Mouse (Mus musculus) midbrain, postnatal 0 days (tissue): ENCODE results near the gene Tjp3. TPM values are rescaled to one million over a fixed set of nuclear protein-coding genes. Genes with fewer than 3 reads are reported as not detected.
A peak's percentile ranks its signal among the peaks of the same experiment; 100 is the strongest.

Experiments
- ATAC-seq: fragments of 200-750 bp; cut with Nextera tagmentation; 2 replicates; pipeline ENCODE4 v1.8.0; 2017; ENCODE audit warnings: moderate number of reproducible peaks, mild to moderate bottlenecking, moderate TSS enrichment, moderate library complexity; ENCODE audit not compliant: low FRiP score
- DNase-seq: peaks from one replicate; pipeline ENCODE4 v3.0.0-alpha.2; 2015; ENCODE audit warnings: low spot score
- H3K27ac ChIP-seq: fragments of 300-500 bp; sonication (generic); 2 replicates; pipeline ENCODE4 v1.5.1; 2014; ENCODE audit warnings: low read depth, mild to moderate bottlenecking, low read length, mixed read lengths
- H3K27me3 ChIP-seq: fragments of 300-500 bp; sonication (generic); 2 replicates; pipeline ENCODE4 v1.6.1; 2014; ENCODE audit warnings: low read length, control low read depth, mixed read lengths; ENCODE audit not compliant: insufficient read depth
- H3K36me3 ChIP-seq: fragments of 300-500 bp; sonication (generic); 2 replicates; pipeline ENCODE4 v1.6.1; 2014; ENCODE audit warnings: low read length, control low read depth, mixed read lengths; ENCODE audit not compliant: insufficient read depth
- H3K4me1 ChIP-seq: fragments of 300-500 bp; sonication (generic); 2 replicates; pipeline ENCODE4 v1.6.1; 2014; ENCODE audit warnings: mild to moderate bottlenecking, control low read depth, antibody characterized with exemption, low read length, mixed read lengths; ENCODE audit not compliant: insufficient read depth
- H3K4me2 ChIP-seq: fragments of 300-500 bp; sonication (generic); 2 replicates; pipeline ENCODE4 v1.6.1; 2014; ENCODE audit warnings: low read depth, mild to moderate bottlenecking, low read length, mixed read lengths; ENCODE audit not compliant: poor library complexity, severe bottlenecking
- H3K4me3 ChIP-seq: fragments of 300-500 bp; sonication (generic); 2 replicates; pipeline ENCODE4 v1.5.1; 2014; ENCODE audit warnings: low read depth, mild to moderate bottlenecking, low read length, moderate library complexity
- H3K9ac ChIP-seq: fragments of 300-500 bp; sonication (generic); replicated peaks from 2 replicates; pipeline ENCODE4 v1.6.1; 2014; ENCODE audit warnings: mild to moderate bottlenecking, low read length, moderate library complexity, mixed read lengths; ENCODE audit not compliant: poor library complexity, severe bottlenecking
- H3K9me3 ChIP-seq: fragments of 300-500 bp; sonication (generic); 2 replicates; pipeline ENCODE4 v1.6.1; 2016; ENCODE audit warnings: low read length, control low read depth
- CTCF ChIP-seq: IDR thresholded peaks from 2 replicates; pipeline ENCODE4 v1.5.1; 2016; ENCODE audit warnings: antibody characterized with exemption, mild to moderate bottlenecking
- WGBS: fragments of 180-500 bp; shearing (Covaris S2); extraction: QIAGEN DNeasy Blood & Tissue Kit; methylation state at CpG from one replicate; pipeline ENCODE4 v1.1.7; 2014; 5-methylcytosine and 5-hydroxymethylcytosine counted together
- polyA plus RNA-seq: library from polyadenylated mRNA; unstranded; fragments of >200 nt; fragmentation: Nextera tagmentation; extraction: Ambion mirVana; gene quantifications from 2 replicates; pipeline ENCODE4 v1.2.1, GENCODE M21; 2015
- total RNA-seq: library from RNA; depleted of rRNA; stranded (reverse); fragments of >200 nt; gene quantifications from 2 replicates; pipeline ENCODE4 v1.2.3, GENCODE M21; 2014

Tjp3 gene
- total and polyA plus RNA-seq, 2 experiments from 2014 or later, result 6.3 to 9.2 TPM

GRCm38 (mm10) chr10:81316338-81317060 lies 25.1 kb upstream of the Tjp3 start:
- H3K4me3 ChIP-seq, result no peak overlapping the region
- no peak overlapping the region for H3K27ac ChIP-seq
- peak overlapping the region; percentile 4; the same call in 1 of the 2 replicates for H3K4me2 ChIP-seq
- WGBS, result 42% methylated on average over 16 of the region's 16 CpGs
- TF ChIP-seq CTCF, result peak; percentile 62
- DNase-seq (no peak), ATAC-seq (no peak)
- H3K27me3 ChIP-seq, result no peaks in the 10 kb centered on the region
- H3K36me3 ChIP-seq, result peaks cover 60% of the 10 kb centered on the region
- H3K4me1 ChIP-seq, result 0 out of 2 replicates have a peak, but pooled peaks cover 3% of the 10 kb centered on the region
- no peaks in the 10 kb centered on the region for H3K9me3 ChIP-seq
- no peak overlapping the region for H3K9ac ChIP-seq

- H3K4me2 ChIP-seq, result no peak overlapping the region
- H3K27me3 ChIP-seq, result no peaks in the 10 kb centered on the region
- ATAC-seq, result no peak
- 93% methylated on average over 16 of the region's 16 CpGs for WGBS
- no peaks in the 10 kb centered on the region for H3K9me3 ChIP-seq
- H3K27ac ChIP-seq, result no peak overlapping the region
- no peak overlapping the region for H3K9ac ChIP-seq
- no peak overlapping the region for H3K4me3 ChIP-seq
- TF ChIP-seq CTCF, result no peak
- peaks cover 69% of the 10 kb centered on the region for H3K36me3 ChIP-seq
- 0 out of 2 replicates have a peak, but pooled peaks cover 3% of the 10 kb centered on the region for H3K4me1 ChIP-seq
- no peak for DNase-seq
Observed at GRCm38 (mm10) chr10:81315587-81315986, 24.2 kb upstream of the Tjp3 start.

- ATAC-seq (no peak), DNase-seq (no peak)
- Histone ChIP-seq H3K4me2 (no peak overlapping the region), H3K4me1 (0 out of 2 replicates have a peak, but pooled peaks cover 2% of the 10 kb centered on the region), H3K9ac (no peak overlapping the region), H3K27ac (no peak overlapping the region), H3K27me3 (no peaks in the 10 kb centered on the region), H3K4me3 (no peak overlapping the region), H3K36me3 (peaks cover 83% of the 10 kb centered on the region), H3K9me3 (no peaks in the 10 kb centered on the region)
- TF ChIP-seq CTCF, result no peak
- 81% methylated on average over 7 of the region's 7 CpGs for WGBS
Observed at GRCm38 (mm10) chr10:81314201-81314600, 22.8 kb upstream of the Tjp3 start.

GRCm38 (mm10) chr10:81313581-81313980 lies 22.2 kb upstream of the Tjp3 start:
- Histone ChIP-seq H3K27ac (no peak overlapping the region), H3K27me3 (no peaks in the 10 kb centered on the region), H3K4me1 (no peaks in the 10 kb centered on the region), H3K4me3 (no peak overlapping the region), H3K9me3 (no peaks in the 10 kb centered on the region), H3K4me2 (no peak overlapping the region), H3K9ac (no peak overlapping the region), H3K36me3 (peaks cover 86% of the 10 kb centered on the region)
- DNase-seq, result no peak
- WGBS, result 89% methylated on average over 13 of the region's 13 CpGs
- ATAC-seq, result no peak
- TF ChIP-seq CTCF, result no peak

GRCm38 (mm10) chr10:81309571-81309970 lies 18.2 kb upstream of the Tjp3 start:
- Histone ChIP-seq H3K4me3 (no peak overlapping the region), H3K9ac (no peak overlapping the region), H3K9me3 (no peaks in the 10 kb centered on the region), H3K27me3 (no peaks in the 10 kb centered on the region), H3K27ac (no peak overlapping the region), H3K4me1 (no peaks in the 10 kb centered on the region), H3K4me2 (no peak overlapping the region), H3K36me3 (peaks cover 83% of the 10 kb centered on the region)
- ATAC-seq (no peak), DNase-seq (no peak)
- 93% methylated on average over 5 of the region's 5 CpGs for WGBS
- no peak for TF ChIP-seq CTCF

- no peak for DNase-seq
- Histone ChIP-seq H3K4me3 (no peak overlapping the region), H3K27me3 (no peaks in the 10 kb centered on the region), H3K4me2 (no peak overlapping the region), H3K36me3 (peaks cover 58% of the 10 kb centered on the region), H3K4me1 (no peaks in the 10 kb centered on the region), H3K9ac (no peak overlapping the region), H3K27ac (no peak overlapping the region), H3K9me3 (no peaks in the 10 kb centered on the region)
- no peak for ATAC-seq
- no peak for TF ChIP-seq CTCF
- WGBS, result 95% methylated on average over 21 of the region's 21 CpGs
Observed at GRCm38 (mm10) chr10:81306837-81307682, 15.7 kb upstream of the Tjp3 start.
